Mouse (Mus musculus) brain, embryonic 14.5 days (tissue): ENCODE data around the gene Gm10718.
"Not testable (repeated sequence)": the region's sequence is repeated elsewhere in the genome, so short reads cannot be mapped to it uniquely, and the experiment has no call there.

Experiments
- CTCF ChIP-seq: fragments of 200-500 bp; IDR thresholded peaks from 2 replicates; pipeline ENCODE4 v1.5.1; 2012; ENCODE audit warnings: inconsistent platforms, mild to moderate bottlenecking, moderate library complexity, borderline replicate concordance; ENCODE audit not compliant: insufficient read depth, insufficient read length; ENCODE audit errors: extremely low read depth
- POLR2A ChIP-seq: fragments of 200-500 bp; IDR thresholded peaks from 2 replicates; pipeline ENCODE4 v1.6.1; 2012; ENCODE audit warnings: mild to moderate bottlenecking, inconsistent platforms, borderline replicate concordance; ENCODE audit not compliant: poor library complexity, insufficient read depth, insufficient read length, severe bottlenecking; ENCODE audit errors: extremely low read depth

GRCm38 (mm10) chr9:3018944-3019343 lies 4.4 kb upstream of the Gm10718 start:
- not testable (repeated sequence) for TF ChIP-seq CTCF, POLR2A
